Mouse (Mus musculus): ENCODE results near the gene Prss8. TPM values are rescaled to one million over a fixed set of nuclear protein-coding genes. Genes with fewer than 3 reads are reported as not detected.

Gene Prss8
- polyA plus RNA-seq, 1 experiment = not detected

DNA sequence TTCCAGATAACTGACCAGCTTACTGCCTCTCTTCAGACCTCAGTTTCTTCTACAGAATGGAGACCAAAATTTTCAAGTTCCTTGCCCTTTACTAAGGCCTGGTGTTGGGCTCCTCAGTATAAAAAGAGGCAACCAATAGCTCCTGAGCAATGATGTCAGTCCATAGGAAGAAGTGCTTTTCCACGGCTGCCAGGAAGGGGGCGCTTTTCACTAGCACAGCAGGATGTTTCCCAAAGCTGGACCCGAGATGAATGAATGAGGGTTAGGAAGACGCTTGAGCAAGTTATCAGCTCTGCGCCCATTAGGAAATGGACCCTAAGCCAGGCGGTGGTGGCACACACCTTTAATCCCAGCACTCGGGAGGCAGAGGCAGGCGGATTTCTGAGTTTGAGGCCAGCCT is 8.4 kb downstream of the Prss8 start:
- H3K27me3 ChIP-seq (ENCODE audit: control insufficient read depth) = no peaks in the 10 kb centered on the region
- peaks cover 80% of the 10 kb centered on the region for H3K36me3 ChIP-seq (ENCODE audit: control insufficient read depth)
- no peak overlapping the region for H3K4me3 ChIP-seq (replicated peaks)
- H3K9me3 ChIP-seq (ENCODE audit: control insufficient read depth, low read length) = no peaks in the 10 kb centered on the region; the same call in 1 of the 2 replicates
- H3K4me1 ChIP-seq (ENCODE audit: control insufficient read depth) = peaks cover 15% of the 10 kb centered on the region
- TF ChIP-seq TAL1 (IDR thresholded peaks at IDR 0.05; ENCODE audit: low read length) (no peak), GATA1 (IDR thresholded peaks at IDR 0.05; ENCODE audit: low read length) (no peak)

- Histone ChIP-seq H3K27me3 (ENCODE audit: control insufficient read depth) (no peaks in the 10 kb centered on the region), H3K4me3 (replicated peaks) (no peak overlapping the region), H3K9me3 (ENCODE audit: control insufficient read depth, low read length) (no peaks in the 10 kb centered on the region; the same call in 1 of the 2 replicates), H3K4me1 (ENCODE audit: control insufficient read depth) (peaks cover 20% of the 10 kb centered on the region), H3K36me3 (ENCODE audit: control insufficient read depth) (peaks cover 77% of the 10 kb centered on the region)
- TF ChIP-seq GATA1 (IDR thresholded peaks at IDR 0.05; ENCODE audit: low read length) = no peak
- no peak for TF ChIP-seq TAL1 (IDR thresholded peaks at IDR 0.05; ENCODE audit: low read length)
These were observed 10.6 kb downstream of the Prss8 start for GRCm38 (mm10) chr7:127919290-127919689.

GRCm38 (mm10) chr7:127918203-127918602 is 11.7 kb downstream of the Prss8 start:
- TF ChIP-seq GATA1 (IDR thresholded peaks at IDR 0.05; ENCODE audit: low read length) (no peak), TAL1 (IDR thresholded peaks at IDR 0.05; ENCODE audit: low read length) (no peak)
- H3K36me3 ChIP-seq (ENCODE audit: control insufficient read depth) = peaks cover 66% of the 10 kb centered on the region
- no peak overlapping the region for H3K4me3 ChIP-seq (replicated peaks)
- H3K27me3 ChIP-seq (ENCODE audit: control insufficient read depth) = no peaks in the 10 kb centered on the region
- H3K4me1 ChIP-seq (ENCODE audit: control insufficient read depth) = peaks cover 24% of the 10 kb centered on the region
- H3K9me3 ChIP-seq (ENCODE audit: control insufficient read depth, low read length) = no peaks in the 10 kb centered on the region; the same call in 1 of the 2 replicates

GRCm38 (mm10) chr7:127915293-127915692 is 14.6 kb downstream of the Prss8 start:
- TF ChIP-seq TAL1 (IDR thresholded peaks at IDR 0.05; ENCODE audit: low read length) (no peak), GATA1 (IDR thresholded peaks at IDR 0.05; ENCODE audit: low read length) (no peak)
- no peaks in the 10 kb centered on the region for H3K27me3 ChIP-seq (ENCODE audit: control insufficient read depth)
- H3K9me3 ChIP-seq (ENCODE audit: control insufficient read depth, low read length) = no peaks in the 10 kb centered on the region
- peaks cover 37% of the 10 kb centered on the region for H3K4me1 ChIP-seq (ENCODE audit: control insufficient read depth)
- no peak overlapping the region for H3K4me3 ChIP-seq (replicated peaks)
- peaks cover 49% of the 10 kb centered on the region for H3K36me3 ChIP-seq (ENCODE audit: control insufficient read depth)

DNA sequence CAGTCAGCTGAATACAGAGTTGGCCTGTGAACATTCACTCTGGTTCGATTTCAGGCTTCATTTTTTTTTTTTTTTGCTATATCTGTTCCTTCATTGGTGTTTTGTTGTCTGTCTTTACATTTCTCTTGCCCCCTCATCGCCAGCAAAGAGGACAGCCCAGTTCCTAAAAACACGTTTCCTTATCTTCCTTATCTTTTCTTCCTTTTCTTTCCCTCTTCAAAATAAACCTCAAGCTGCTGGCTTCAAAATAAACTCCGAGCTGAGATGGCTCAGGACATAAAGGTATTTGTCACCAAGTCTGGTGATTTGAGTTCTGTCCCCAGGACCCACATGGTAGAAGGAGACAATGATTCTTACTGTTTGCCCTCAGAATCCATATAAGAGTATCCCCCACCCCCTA is 17.0 kb downstream of the Prss8 start:
- no peaks in the 10 kb centered on the region for H3K9me3 ChIP-seq (ENCODE audit: control insufficient read depth, low read length)
- TF ChIP-seq GATA1 (IDR thresholded peaks at IDR 0.05; ENCODE audit: low read length) = peak; percentile 22; the same call in 1 of the 2 replicates
- no peak for TF ChIP-seq TAL1 (IDR thresholded peaks at IDR 0.05; ENCODE audit: low read length)
- H3K36me3 ChIP-seq (ENCODE audit: control insufficient read depth) = peaks cover 52% of the 10 kb centered on the region
- peak overlapping the region; percentile 91 for H3K4me3 ChIP-seq (replicated peaks)
- peaks cover 28% of the 10 kb centered on the region for H3K4me1 ChIP-seq (ENCODE audit: control insufficient read depth)
- H3K27me3 ChIP-seq (ENCODE audit: control insufficient read depth) = no peaks in the 10 kb centered on the region

GRCm38 (mm10) chr7:127912190-127912871 is 17.6 kb downstream of the Prss8 start, which contains the start of gene Kat8:
Kat8 (plus strand) TSS chr7:127912516.
- peaks cover 28% of the 10 kb centered on the region for H3K4me1 ChIP-seq (ENCODE audit: control insufficient read depth)
- TF ChIP-seq GATA1 (IDR thresholded peaks at IDR 0.05; ENCODE audit: low read length) (no peak), TAL1 (IDR thresholded peaks at IDR 0.05; ENCODE audit: low read length) (no peak)
- H3K36me3 ChIP-seq (ENCODE audit: control insufficient read depth) = peaks cover 53% of the 10 kb centered on the region

GRCm38 (mm10) chr7:127908656-127909055 is 21.2 kb downstream of the Prss8 start:
- Histone ChIP-seq H3K4me3 (replicated peaks) (no peak overlapping the region), H3K4me1 (ENCODE audit: control insufficient read depth) (peaks cover 44% of the 10 kb centered on the region), H3K27me3 (ENCODE audit: control insufficient read depth) (no peaks in the 10 kb centered on the region), H3K36me3 (ENCODE audit: control insufficient read depth) (peaks cover 56% of the 10 kb centered on the region), H3K9me3 (ENCODE audit: control insufficient read depth, low read length) (no peaks in the 10 kb centered on the region)
- TF ChIP-seq GATA1 (IDR thresholded peaks at IDR 0.05; ENCODE audit: low read length) = no peak

More at GRCm38 (mm10) chr7:127912190-127912871, 17.6 kb downstream of the Prss8 start, which contains the start of gene Kat8:
- Histone ChIP-seq H3K9me3 (ENCODE audit: control insufficient read depth, low read length) (no peaks in the 10 kb centered on the region), H3K4me3 (replicated peaks) (peak within 1 kb of the TSS; percentile 91), H3K27me3 (ENCODE audit: control insufficient read depth) (no peaks in the 10 kb centered on the region)

DNA sequence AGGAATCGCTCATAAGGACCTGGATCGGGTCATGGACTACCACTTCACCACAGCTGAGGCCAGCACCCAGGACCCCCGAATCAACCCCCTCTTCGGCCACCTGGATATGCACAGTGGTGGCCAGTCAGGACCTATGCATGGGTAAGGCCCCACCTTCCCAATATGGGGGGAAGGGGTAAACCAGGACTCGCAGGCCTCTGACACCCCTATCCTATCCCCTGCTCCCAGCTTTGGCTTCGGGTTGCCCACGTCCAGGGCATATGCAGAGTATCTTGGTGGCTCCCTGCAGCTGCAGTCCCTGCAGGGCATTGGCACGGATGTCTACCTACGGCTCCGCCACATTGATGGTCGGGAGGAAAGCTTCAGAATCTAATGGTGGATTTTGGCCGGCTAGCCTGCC is 22.0 kb downstream of the Prss8 start:
- peaks cover 40% of the 10 kb centered on the region for H3K4me1 ChIP-seq (ENCODE audit: control insufficient read depth)
- peaks cover 56% of the 10 kb centered on the region for H3K36me3 ChIP-seq (ENCODE audit: control insufficient read depth)
- no peaks in the 10 kb centered on the region for H3K9me3 ChIP-seq (ENCODE audit: control insufficient read depth, low read length)
- no peak overlapping the region for H3K4me3 ChIP-seq (replicated peaks)
- no peak for TF ChIP-seq TAL1 (IDR thresholded peaks at IDR 0.05; ENCODE audit: low read length)
- TF ChIP-seq GATA1 (IDR thresholded peaks at IDR 0.05; ENCODE audit: low read length) = no peak
- H3K27me3 ChIP-seq (ENCODE audit: control insufficient read depth) = no peaks in the 10 kb centered on the region

GRCm38 (mm10) chr7:127903971-127904796 is 25.7 kb downstream of the Prss8 start, which contains the start of gene Bckdk:
Bckdk (plus strand) TSS chr7:127904082.
- no peak for TF ChIP-seq GATA1 (IDR thresholded peaks at IDR 0.05; ENCODE audit: low read length)
- TF ChIP-seq TAL1 (IDR thresholded peaks at IDR 0.05; ENCODE audit: low read length) = no peak
- Histone ChIP-seq H3K4me1 (ENCODE audit: control insufficient read depth) (peaks cover 56% of the 10 kb centered on the region), H3K4me3 (replicated peaks) (peak within 1 kb of the TSS; percentile 77), H3K9me3 (ENCODE audit: control insufficient read depth, low read length) (no peaks in the 10 kb centered on the region), H3K36me3 (ENCODE audit: control insufficient read depth) (peaks cover 46% of the 10 kb centered on the region), H3K27me3 (ENCODE audit: control insufficient read depth) (no peaks in the 10 kb centered on the region)
